Mouse (Mus musculus) urinary bladder, postnatal 14 days (tissue): ENCODE measurements around the gene 1700069L16Rik.

ENCODE experiments used
- DNase-seq: peaks from one replicate; pipeline ENCODE4 v3.0.0; 2021; ENCODE audit warnings: low spot score

1700069L16Rik gene

DNA sequence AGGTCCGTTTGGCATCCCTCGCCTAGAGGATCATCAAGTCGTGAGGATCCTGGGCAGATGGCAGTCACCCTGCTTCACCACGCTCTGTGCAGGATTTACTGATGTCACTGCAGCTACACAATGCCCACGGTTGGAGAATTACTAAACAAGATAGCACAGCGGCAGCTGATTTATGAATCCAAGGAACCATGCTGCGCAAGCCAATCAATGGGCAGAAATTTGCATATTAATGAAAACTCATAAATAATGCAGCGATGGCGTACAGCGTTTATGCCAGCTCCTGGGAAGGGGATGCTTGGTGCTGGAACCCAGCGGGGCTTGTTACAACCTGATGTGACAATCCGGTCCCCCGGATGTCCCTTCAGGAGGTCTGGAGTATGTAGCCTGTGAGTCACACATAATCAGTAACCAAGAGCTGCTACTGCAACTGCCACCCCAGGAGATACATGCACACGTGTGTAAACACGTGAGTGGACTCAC lies 34.5 kb downstream of the 1700069L16Rik start:
- DNase-seq, result no peak

DNA sequence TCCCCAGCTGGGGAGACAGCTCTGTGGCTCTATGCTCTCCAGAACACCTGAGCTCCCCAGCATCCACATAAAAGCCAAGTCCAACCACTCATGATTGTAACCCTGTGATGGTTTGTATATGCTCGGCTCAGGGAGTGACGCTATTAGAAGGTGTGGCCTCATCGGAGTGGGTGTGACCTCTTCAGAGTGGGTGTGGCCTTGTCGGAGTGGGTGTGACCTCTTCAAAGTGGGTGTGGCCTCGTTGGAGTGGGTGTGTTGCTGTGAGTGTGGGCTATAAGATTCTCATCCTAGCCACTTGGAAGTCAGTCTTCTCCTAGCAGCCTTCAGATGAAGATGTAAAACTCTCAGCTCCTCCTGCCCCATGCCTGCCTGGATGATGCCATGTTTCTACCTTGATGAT lies 37.1 kb downstream of the 1700069L16Rik start:
- DNase-seq, result no peak

DNA sequence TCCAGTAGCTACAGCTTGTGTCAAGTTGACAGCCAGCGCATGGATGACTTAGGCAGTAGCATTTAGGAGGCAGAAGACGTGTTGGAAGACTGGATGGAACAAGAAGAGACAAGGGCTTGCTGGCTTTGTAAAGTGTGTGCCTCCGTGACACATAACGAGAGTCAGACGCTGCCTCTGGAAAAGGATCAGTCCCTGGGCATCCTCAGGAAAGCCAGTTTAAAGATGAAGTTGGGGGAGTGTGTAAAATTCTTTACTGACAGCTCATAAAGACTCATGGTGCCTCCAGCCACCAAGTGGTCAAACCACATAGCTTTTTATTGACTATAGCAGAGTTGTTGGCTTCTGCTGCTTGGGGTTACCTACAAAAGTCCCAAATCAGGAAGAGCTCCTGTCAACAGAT lies 39.1 kb downstream of the 1700069L16Rik start:
- no peak for DNase-seq

DNA sequence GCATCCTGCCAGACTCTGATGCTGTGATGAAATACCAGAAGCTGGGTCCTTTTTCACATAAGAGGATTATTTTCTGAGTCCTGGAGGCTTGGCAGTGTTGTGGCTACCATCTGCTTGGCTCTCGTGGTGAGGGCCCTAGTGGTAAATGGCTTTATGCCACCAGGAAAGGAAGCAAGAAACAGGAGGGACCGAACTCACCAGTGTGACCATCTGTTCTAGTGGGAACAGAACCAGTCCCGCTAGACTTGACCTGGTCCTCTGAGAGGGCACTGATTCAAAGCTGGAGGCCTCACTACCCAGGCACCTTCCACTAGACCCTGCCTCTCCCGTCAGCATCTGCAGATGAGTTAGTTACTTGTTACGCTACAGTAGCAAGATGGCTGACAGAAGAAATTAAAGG lies 41.3 kb downstream of the 1700069L16Rik start:
- no peak for DNase-seq

DNA sequence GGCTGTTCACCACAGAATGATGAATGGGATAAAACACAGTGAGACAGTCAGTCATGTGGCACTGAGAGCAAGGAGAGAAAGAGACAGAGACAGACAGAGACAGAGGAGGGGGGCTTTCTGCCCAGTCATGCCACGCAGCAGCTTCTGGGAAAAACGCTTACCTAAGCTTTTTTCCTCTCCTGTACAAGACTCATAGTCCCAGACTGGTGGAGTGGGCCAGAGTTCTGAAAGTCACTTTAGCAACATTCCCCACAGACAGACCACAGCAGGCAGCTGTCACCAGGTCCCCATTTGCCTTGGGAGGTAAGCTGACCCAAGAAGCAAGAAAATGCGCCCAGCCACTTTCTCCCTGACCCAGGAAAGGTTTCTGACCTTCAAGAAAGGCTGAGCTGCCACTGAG lies 42.1 kb downstream of the 1700069L16Rik start:
- DNase-seq, result no peak

DNA sequence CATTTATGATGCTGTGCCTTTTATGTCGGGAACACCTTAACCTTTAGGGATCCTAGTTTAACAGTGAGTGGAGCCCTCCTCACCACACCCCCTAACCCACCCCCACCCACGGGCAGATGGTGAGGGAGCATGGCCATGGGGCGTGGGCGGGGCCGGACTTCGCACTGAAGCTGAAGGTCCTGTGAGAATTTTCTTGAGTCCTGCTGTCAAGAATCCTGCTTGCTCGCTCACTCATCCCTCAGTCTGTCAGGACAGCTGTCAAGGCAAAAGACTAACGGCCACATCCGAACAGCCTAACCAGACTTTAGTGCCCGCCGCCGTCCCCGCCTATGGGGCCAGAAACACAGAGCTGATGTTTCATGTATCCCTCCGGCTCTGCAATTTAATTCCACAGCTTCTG lies 43.4 kb downstream of the 1700069L16Rik start:
- no peak for DNase-seq

DNA sequence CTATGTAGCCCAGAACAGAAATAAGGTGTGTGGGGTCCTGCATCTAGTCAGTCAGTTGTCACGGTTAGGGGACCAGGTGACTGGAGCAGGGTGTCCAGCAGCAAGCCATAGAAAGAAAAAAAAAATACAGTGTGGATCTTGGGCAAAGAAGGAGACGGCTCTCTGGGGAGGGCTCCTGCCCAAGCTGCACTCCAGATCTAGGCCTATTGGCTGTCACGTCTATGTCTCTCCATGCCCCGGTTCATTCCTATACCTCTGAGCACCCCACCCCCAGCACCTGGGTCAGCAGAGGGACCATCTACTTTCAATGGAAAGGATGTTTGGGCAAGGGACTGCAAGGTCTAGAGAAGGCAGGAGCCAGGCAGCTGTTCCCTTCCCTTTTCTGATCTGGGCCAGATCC lies 45.1 kb downstream of the 1700069L16Rik start:
- DNase-seq, result no peak

DNA sequence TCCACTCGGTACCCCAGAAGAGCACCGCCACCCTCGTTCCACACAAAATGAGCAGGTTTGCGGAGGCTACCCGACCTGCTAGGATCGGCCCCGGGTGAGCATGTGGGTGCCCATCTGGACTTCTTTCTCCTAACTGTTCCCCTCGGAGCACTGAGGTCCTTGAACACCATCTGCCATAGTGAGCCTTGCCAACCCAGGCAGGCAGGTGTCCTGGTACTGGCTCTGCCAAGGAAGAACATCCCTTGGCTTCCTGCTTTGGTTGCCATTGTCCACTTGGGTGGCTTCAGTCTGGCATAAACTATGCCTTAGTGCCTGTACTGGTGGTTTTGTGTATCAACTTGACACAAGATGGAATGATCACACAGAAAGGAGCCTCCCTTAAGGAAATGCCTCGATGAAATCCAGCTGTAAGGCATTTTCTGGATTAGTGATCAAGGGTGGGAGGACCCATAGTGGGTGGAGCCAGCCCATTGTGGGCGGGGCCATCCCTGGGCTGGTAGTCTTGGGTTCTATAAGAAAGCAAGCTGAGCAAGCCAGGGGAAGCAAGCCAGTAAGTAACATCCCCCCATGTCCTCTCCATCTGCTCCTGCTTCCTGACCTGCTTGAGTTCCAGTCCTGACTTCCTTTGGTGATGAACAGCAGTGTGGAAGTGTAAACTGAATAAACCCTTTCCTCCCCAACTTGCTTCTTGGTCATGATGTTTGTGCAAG lies 45.7 kb downstream of the 1700069L16Rik start:
- no peak for DNase-seq

DNA sequence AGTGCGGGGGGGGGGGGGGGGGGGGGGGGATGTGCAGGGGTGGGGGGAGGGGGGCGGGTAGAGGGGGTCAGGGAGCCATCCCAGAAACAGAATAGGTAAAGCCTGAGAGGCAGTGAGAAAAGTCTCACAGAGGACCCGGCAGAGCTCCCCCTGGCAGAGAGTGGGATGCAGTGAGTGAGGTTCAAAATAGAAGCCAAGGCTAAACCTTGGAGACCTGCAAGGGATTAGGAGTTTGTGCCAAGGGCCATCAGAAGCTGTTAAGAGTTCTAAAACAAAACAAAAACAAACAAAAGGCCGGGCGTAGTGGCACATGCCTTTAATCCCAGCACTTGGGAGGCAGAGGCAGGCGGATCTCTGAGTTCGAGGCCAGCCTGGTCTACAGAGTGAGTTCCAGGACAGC lies 47.0 kb downstream of the 1700069L16Rik start:
- DNase-seq, result no peak

DNA sequence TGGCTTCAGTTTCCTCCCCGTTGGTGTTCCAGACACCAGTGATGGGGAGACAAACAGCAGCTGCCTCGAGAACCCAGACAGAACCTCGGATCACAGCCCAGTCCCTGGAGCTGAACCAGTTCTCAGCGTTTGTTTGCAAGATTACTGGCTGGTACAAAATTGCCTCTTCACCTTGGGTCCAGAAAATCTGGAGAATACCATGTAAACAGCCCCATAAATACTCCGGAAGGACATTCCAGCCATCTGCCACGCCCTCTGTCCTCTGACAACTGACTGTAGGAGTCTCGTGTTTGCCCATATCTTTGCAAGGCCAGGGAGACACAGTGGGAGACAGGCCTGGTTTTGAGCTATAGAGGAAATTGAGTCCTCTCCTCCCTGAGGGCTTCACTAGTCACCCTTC lies 49.7 kb downstream of the 1700069L16Rik start:
- DNase-seq, result peak; percentile 25

DNA sequence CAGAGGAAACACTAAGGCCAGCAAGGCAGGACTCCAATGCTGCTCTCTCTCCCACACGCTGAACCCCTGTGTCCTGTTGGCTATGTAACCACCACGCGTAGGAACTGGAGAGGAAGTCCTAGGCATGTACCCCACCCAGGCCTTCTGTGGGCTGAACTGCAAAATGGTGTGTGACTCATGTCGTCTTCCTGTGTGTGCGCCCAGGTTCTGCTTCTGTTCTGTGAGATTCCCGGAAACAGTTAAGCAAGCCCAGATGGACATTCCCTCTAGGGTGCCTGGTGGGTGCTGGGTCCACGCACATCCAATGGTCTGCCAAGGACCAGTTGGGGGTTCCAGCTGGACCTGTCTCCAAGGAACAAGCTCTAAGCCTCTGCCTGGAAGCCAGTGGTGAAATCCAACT lies 52.1 kb downstream of the 1700069L16Rik start:
- DNase-seq, result peak; percentile 35

DNA sequence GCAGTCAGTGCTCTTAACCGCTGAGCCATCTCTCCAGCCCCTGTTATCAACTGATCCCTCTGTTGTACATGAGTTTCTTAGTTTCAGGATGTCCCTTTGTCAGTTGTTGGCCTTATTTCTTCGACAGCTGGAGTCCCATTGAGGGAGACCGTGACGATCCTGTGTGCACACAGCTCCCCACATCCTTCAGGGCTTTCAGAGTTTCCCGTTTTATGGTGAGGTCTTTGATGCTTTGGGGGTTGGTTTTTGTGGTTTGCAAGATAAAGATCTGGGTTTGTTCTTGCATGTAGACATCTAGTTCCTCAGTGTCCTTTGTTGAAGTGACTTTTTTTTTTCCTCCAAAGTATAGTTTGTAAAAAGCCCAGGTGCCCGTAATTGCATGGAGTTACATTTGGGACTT lies 54.0 kb downstream of the 1700069L16Rik start:
- DNase-seq, result no peak

DNA sequence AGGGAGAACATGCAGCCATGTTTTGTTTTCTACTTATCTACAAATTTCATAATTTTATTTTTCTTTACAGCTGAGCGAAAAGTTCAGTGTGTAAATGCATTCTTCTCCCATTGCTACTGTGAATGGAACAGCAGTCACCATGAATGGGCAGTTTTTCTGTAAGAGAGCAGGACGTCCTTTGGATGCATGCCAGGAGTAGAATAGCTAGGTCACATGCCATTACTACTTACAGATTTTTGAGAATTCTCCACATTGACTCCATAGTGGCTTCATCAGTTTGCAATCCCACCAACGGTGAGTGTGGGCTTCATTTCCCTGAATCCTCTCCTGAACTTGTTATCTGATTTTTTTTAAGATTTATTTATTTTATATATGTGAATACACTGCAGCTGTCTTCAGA lies 54.5 kb downstream of the 1700069L16Rik start:
- DNase-seq, result no peak

DNA sequence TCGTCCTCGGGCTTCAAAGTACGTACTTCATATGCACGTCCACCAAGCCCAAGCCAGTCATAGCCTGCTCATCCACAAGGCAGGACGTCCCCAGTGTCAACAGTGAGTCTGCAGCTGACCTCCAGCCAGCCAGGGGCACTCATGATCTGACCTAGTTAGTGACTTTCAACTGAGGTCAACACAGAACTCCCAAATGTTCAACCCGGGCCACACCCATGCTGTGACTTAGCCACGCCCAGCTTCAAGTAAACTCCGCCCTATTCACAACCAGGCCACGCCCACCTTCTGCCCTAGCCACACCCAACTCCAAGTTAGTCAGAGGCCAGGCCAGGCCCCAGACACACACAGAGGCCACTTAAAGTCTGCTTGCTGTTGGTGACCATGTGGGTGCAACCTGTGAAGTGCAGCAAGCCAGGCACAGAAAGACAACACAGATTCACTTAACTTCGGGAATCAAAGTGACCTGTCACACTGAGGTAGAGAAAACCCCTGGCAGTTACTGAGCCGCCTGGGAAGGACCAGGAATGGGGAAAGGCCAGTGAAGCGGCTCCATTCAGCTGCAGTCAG lies 59.9 kb downstream of the 1700069L16Rik start:
- DNase-seq, result no peak

DNA sequence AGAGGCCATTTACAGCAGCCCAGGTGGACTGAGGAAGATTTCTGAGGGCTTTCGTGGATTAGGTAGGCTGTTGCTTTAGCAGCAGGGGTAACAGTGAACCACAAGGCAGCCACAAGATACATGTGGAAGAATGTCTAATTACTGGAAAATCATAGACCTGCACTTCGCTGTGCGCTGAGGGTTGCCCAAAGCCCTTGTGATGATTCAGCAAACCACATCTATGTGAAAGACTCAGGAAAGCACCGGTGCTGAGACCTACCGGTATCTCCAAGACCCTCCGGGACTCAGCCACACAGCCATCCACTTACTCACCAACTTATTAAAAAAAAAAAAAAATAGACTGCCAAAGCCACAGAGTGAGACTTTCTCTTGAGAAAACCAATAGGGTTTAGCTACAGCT lies 60.4 kb downstream of the 1700069L16Rik start:
- no peak for DNase-seq

DNA sequence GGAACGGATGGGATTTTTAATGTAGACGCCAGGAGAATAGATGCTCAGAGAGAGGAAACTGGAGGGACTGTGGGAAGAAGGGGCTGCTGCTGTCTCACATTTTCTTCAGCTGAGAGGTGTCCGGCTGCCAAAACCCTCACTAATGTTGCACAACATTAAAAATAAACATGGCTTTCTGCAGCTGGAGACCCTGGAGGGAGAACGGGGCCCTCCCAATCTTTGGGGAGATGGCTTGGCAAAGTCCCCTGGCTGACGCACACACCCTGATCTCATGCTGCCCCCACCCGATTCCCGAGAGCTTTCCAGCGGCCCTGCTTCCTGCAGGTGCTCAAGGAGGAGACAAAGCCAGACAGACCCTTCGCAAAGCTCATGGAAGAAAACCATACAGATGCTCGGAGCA lies 63.7 kb downstream of the 1700069L16Rik start:
- DNase-seq, result peak; percentile 74

DNA sequence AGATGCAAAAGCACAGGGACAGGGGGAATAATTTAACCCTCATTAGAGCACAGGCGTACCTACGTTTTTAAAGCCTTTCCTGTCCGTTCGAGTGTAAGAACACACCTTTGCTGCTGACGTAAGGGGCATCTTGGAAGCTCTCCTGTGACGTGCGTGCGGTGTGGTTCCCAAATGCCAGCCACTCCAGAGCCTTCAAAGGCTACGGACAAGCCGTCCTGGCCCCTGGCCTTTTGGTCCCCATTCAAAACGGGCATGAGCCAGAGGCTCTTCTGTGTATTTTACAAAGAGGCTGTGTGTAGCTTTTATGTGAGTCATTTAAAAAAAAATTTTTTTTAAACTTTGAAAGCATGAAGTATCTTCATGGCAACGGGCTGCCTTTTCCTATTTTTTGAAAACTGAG lies 69.8 kb downstream of the 1700069L16Rik start:
- no peak for DNase-seq

DNA sequence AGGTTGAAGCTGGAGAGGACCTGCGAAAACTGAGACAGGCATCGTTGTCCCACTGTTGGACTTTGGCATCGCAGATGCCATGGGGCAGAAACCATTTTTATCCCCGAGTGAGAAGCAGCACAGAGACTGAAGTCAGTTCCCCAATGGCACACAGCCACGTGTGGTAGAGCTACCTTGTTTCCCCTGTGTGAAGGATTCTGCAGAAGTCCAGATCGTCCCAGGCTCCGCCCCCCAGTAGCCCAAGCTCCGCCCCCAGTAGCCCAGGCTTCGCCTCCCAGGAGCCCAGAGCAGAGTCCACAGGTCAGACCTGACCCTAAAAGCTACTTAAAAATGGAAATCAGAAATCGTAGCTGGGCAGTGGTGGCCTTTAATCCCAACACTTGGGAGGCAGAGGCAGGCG lies 70.4 kb downstream of the 1700069L16Rik start:
- no peak for DNase-seq

DNA sequence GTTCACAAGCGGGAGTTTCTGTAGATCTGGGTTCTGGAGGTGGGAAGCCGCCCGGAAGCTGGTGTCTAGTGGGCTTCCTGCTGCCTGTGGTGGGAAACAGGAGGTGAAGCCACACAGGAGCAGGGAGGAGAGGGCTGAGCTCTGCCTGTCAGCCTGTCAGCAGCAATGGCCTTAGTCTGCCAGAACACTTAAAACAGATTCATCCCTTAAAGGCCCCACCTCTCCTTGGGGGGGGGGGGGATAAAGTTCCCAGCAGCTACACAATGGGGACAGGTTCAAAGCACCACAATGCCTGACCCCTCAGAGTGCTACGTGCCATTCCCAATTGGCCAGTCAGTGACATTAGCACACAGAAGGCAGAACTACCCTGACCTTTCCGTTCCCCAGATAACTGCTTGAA lies 72.4 kb downstream of the 1700069L16Rik start:
- DNase-seq, result no peak

DNA sequence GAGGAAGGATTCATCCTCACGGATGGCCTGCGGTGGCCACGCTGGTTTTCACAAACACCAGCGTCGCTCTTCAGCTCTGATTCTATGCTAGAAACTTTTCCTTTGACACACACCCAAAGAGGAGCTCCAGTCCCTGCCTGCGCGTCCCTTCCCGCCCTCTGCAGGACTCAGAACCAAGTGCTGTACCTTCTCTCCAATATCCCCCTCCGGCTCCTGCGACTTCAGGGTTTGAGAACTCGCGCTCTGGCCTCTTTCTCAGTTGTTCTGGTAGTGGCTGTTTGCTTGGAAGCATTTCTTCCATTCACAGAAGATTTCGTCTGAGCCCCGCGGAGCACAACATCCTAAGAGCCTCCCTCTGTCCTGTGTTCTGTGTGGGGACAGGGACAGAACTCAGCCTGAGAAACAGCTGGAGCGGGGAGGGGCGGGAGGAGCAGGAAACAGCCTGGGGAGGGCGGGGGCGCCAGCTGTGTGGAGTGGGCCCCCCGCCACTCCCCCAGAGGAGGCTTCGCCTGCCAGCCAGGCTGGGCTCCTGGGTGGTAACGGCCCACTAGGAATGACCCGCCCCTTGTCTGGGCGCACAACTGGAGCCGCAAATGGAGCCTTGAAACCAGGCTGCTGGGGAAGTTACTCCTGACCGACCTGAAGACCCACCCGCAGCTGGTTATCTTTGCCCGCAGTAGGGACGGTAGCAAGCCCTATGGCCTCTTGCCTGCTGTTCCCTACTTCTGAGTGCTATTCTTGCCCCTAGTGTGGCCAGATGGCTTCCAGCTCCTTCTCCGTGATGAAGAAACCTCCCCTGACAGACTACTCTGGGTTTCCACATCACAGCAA lies 74.3 kb downstream of the 1700069L16Rik start, which contains the start of gene Cmklr1:
TSS of gene Cmklr1 (minus strand) at position 392 of the 831 bp plus-strand sequence.
- DNase-seq, result peak; percentile 41

DNA sequence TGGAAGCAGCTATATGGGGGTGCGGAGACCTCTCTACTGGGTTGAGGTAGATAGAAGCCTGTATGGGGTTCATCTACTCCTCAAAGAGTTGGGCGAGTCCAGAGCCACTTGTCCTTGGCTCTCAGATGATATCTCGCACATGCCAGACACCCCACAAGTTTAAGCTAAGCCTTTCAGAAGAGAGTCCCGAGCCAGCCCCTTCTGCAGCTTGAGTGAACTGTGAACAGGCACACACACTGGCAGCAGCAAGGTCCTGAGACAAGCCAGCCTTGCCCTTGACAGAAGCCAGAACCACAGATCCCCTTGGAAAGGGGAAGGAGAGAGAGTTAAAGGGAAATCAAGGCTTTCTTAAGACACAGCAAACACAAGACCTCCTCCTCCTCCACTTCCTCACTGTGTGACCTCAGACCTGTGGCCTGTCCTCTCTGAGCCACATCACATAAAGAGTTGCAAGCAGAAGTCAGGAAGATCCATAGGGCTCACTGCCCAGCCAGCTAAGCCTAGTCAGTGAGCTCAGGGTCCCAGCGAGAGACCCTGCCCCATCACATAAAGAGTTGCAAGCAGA lies 75.8 kb downstream of the 1700069L16Rik start:
- no peak for DNase-seq

DNA sequence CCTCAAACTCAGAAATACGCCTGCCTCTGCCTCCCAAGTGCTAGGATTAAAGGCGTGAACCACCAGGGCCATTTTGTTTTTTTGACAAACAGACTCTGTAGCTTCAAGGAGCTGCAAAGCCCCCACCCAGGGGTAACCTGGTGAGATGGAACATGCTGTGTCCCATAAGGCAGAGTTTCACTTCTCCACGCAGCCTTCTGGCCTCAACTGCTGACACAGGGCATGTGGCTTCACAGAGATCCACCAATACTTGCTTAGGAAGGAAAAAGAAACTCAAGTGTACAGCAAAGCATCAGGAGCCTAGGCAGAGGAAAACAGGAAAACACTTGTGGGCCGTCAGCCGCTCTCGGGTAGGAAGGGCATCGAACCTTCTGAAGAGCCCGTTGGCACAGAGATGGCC lies 77.4 kb downstream of the 1700069L16Rik start:
- no peak for DNase-seq

DNA sequence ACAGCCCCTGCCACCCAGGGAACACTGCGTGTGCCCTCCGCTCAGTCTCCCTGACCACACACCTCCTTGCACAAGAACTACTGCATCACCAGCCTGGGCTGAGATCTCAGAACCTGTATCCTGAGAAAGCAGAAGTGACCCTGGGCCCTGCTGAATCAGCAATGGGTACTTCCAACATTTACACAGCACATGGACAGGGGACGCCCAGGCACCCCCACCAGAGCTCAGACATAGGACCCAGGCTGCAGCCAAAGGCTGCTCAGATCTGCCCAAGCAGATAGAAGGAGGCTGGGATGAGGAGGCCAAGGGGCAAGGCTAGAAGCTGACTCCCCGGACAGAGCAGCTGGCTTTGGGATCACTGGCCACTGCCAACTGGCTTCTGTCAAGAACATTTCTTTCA lies 80.1 kb downstream of the 1700069L16Rik start:
- no peak for DNase-seq
